Mouse (Mus musculus) liver, embryonic 11.5 days (tissue): ENCODE measurements around the gene Hmgcs2. TPM values are rescaled to one million over a fixed set of nuclear protein-coding genes. Genes with fewer than 3 reads are reported as not detected.
A peak's percentile ranks its signal among the peaks of the same experiment; 100 is the strongest.

Experiments used
- ATAC-seq: fragments of 200-750 bp; cut with Nextera tagmentation; replicated peaks from 2 replicates; pipeline ENCODE4 v1.8.0; 2017; ENCODE audit warnings: moderate number of reproducible peaks, mild to moderate bottlenecking, moderate TSS enrichment, moderate library complexity; ENCODE audit not compliant: low FRiP score
- DNase-seq: peaks from one replicate; pipeline ENCODE4 v3.0.0-alpha.2; 2017; ENCODE audit warnings: low spot score
- H3K27ac ChIP-seq: fragments of 300-500 bp; sonication (generic); 2 replicates; pipeline ENCODE4 v1.5.1; 2014; ENCODE audit warnings: mild to moderate bottlenecking, low read depth, low read length, control low read depth
- H3K27me3 ChIP-seq: fragments of 300-500 bp; sonication (generic); replicated peaks from 2 replicates; pipeline ENCODE4 v1.6.1; 2014; ENCODE audit warnings: low read length, mixed read lengths; ENCODE audit not compliant: control insufficient read depth, insufficient read depth
- H3K36me3 ChIP-seq: fragments of 300-500 bp; sonication (generic); 2 replicates; pipeline ENCODE4 v1.6.1; 2014; ENCODE audit warnings: mild to moderate bottlenecking, low read length, moderate library complexity, mixed read lengths; ENCODE audit not compliant: control insufficient read depth, insufficient read depth
- H3K4me1 ChIP-seq: fragments of 300-500 bp; sonication (generic); replicated peaks from 2 replicates; pipeline ENCODE4 v1.6.1; 2014; ENCODE audit warnings: low read length, mixed read lengths; ENCODE audit not compliant: control insufficient read depth, insufficient read depth
- H3K4me2 ChIP-seq: fragments of 300-500 bp; sonication (generic); 2 replicates; pipeline ENCODE4 v1.6.1; 2014; ENCODE audit warnings: mild to moderate bottlenecking, control low read depth, moderate library complexity
- H3K4me3 ChIP-seq: fragments of 300-500 bp; sonication (generic); 2 replicates; pipeline ENCODE4 v1.5.1; 2014; ENCODE audit warnings: low read depth, low read length, control low read depth
- H3K9ac ChIP-seq: fragments of 300-500 bp; sonication (generic); 2 replicates; pipeline ENCODE4 v1.6.1; 2014; ENCODE audit warnings: low read depth, low read length, control low read depth
- H3K9me3 ChIP-seq: fragments of 300-500 bp; sonication (generic); 2 replicates; pipeline ENCODE4 v1.6.1; 2016; ENCODE audit warnings: low read length, inconsistent platforms, mixed read lengths; ENCODE audit not compliant: control insufficient read depth
- WGBS: fragments of 180-500 bp; shearing (Covaris S2); extraction: QIAGEN DNeasy Blood & Tissue Kit; methylation state at CpG from one replicate; pipeline ENCODE4 v1.1.7; 2014; 5-methylcytosine and 5-hydroxymethylcytosine counted together
- polyA plus RNA-seq: library from polyadenylated mRNA; unstranded; fragments of >200 nt; fragmentation: Nextera tagmentation; extraction: Ambion mirVana; gene quantifications from 2 replicates; pipeline ENCODE4 v1.2.1, GENCODE M21; 2014

The Hmgcs2 gene
- polyA plus RNA-seq, 1 experiment from 2014 or later, result 29.9 TPM

- H3K4me2 ChIP-seq, result no peak overlapping the region
- 89% methylated on average over 9 of the region's 9 CpGs for WGBS
- no peak overlapping the region for H3K9ac ChIP-seq
- H3K4me1 ChIP-seq, result no peaks in the 10 kb centered on the region
- ATAC-seq (no peak), DNase-seq (no peak)
- H3K27me3 ChIP-seq, result no peaks in the 10 kb centered on the region
- no peaks in the 10 kb centered on the region for H3K9me3 ChIP-seq
- no peaks in the 10 kb centered on the region; the same call in 1 of the 2 replicates for H3K36me3 ChIP-seq
- no peak overlapping the region for H3K27ac ChIP-seq
- no peak overlapping the region for H3K4me3 ChIP-seq
These were observed 10.8 kb downstream of the Hmgcs2 start for GRCm38 (mm10) chr3:98291044-98291443.

GRCm38 (mm10) chr3:98295965-98296364 lies 15.7 kb downstream of the Hmgcs2 start:
- Histone ChIP-seq H3K4me1 (no peaks in the 10 kb centered on the region), H3K4me3 (no peak overlapping the region), H3K36me3 (no peaks in the 10 kb centered on the region; the same call in 1 of the 2 replicates), H3K9ac (no peak overlapping the region), H3K9me3 (no peaks in the 10 kb centered on the region), H3K27ac (no peak overlapping the region), H3K27me3 (no peaks in the 10 kb centered on the region), H3K4me2 (no peak overlapping the region)
- DNase-seq, result no peak
- no peak for ATAC-seq
- WGBS, result 69% methylated on average over 10 of the region's 10 CpGs

- Histone ChIP-seq H3K27ac (no peak overlapping the region), H3K9ac (no peak overlapping the region), H3K27me3 (no peaks in the 10 kb centered on the region), H3K36me3 (no peaks in the 10 kb centered on the region), H3K4me3 (no peak overlapping the region), H3K4me1 (no peaks in the 10 kb centered on the region), H3K9me3 (no peaks in the 10 kb centered on the region), H3K4me2 (no peak overlapping the region)
- WGBS, result 56% methylated on average over 1 of the region's 1 CpGs
- no peak for ATAC-seq
- no peak for DNase-seq
These were observed 19.3 kb downstream of the Hmgcs2 start for GRCm38 (mm10) chr3:98299391-98300100.

- Histone ChIP-seq H3K27ac (no peak overlapping the region), H3K4me1 (no peaks in the 10 kb centered on the region), H3K4me3 (no peak overlapping the region), H3K9me3 (no peaks in the 10 kb centered on the region), H3K4me2 (no peak overlapping the region), H3K9ac (no peak overlapping the region), H3K27me3 (no peaks in the 10 kb centered on the region), H3K36me3 (no peaks in the 10 kb centered on the region)
- ATAC-seq (no peak), DNase-seq (no peak)
- WGBS, result 65% methylated on average over 4 of the region's 4 CpGs
These were observed 20.0 kb downstream of the Hmgcs2 start for GRCm38 (mm10) chr3:98300266-98300665.

- DNase-seq (no peak), ATAC-seq (no peak)
- Histone ChIP-seq H3K9me3 (no peaks in the 10 kb centered on the region), H3K27me3 (no peaks in the 10 kb centered on the region), H3K4me1 (no peaks in the 10 kb centered on the region), H3K4me2 (no peak overlapping the region), H3K36me3 (no peaks in the 10 kb centered on the region), H3K4me3 (no peak overlapping the region), H3K9ac (no peak overlapping the region), H3K27ac (no peak overlapping the region)
- 87% methylated on average over 3 of the region's 3 CpGs for WGBS
These were observed 21.5 kb downstream of the Hmgcs2 start for GRCm38 (mm10) chr3:98301761-98302160.

- no peak overlapping the region for H3K27ac ChIP-seq
- no peak for DNase-seq
- no peak overlapping the region for H3K9ac ChIP-seq
- no peak overlapping the region for H3K4me2 ChIP-seq
- H3K36me3 ChIP-seq, result no peaks in the 10 kb centered on the region
- no peak overlapping the region for H3K4me3 ChIP-seq
- H3K4me1 ChIP-seq, result no peaks in the 10 kb centered on the region
- no peaks in the 10 kb centered on the region; the same call in 1 of the 2 replicates for H3K9me3 ChIP-seq
- H3K27me3 ChIP-seq, result no peaks in the 10 kb centered on the region
- ATAC-seq, result no peak
- 87% methylated on average over 6 of the region's 6 CpGs for WGBS
These were observed 28.4 kb downstream of the Hmgcs2 start for GRCm38 (mm10) chr3:98308606-98309005.

- no peaks in the 10 kb centered on the region; the same call in 1 of the 2 replicates for H3K9me3 ChIP-seq
- H3K4me1 ChIP-seq, result no peaks in the 10 kb centered on the region
- H3K4me2 ChIP-seq, result no peak overlapping the region
- no peaks in the 10 kb centered on the region for H3K27me3 ChIP-seq
- H3K27ac ChIP-seq, result no peak overlapping the region
- H3K4me3 ChIP-seq, result no peak overlapping the region
- no peaks in the 10 kb centered on the region for H3K36me3 ChIP-seq
- H3K9ac ChIP-seq, result no peak overlapping the region
- DNase-seq, result no peak
- WGBS, result 81% methylated on average over 1 of the region's 1 CpGs
- ATAC-seq, result no peak
These were observed 30.2 kb downstream of the Hmgcs2 start for GRCm38 (mm10) chr3:98310456-98310855.

GRCm38 (mm10) chr3:98312867-98313266 lies 32.6 kb downstream of the Hmgcs2 start:
- no peak overlapping the region for H3K4me2 ChIP-seq
- H3K27me3 ChIP-seq, result no peaks in the 10 kb centered on the region
- 37% methylated on average over 6 of the region's 7 CpGs for WGBS
- H3K9me3 ChIP-seq, result no peaks in the 10 kb centered on the region; the same call in 1 of the 2 replicates
- H3K27ac ChIP-seq, result no peak overlapping the region
- H3K4me1 ChIP-seq, result no peaks in the 10 kb centered on the region
- peaks cover 10% of the 10 kb centered on the region; the same call in 1 of the 2 replicates for H3K36me3 ChIP-seq
- ATAC-seq (0 out of 2 replicates have a peak, but pooled peaks have one; percentile 26), DNase-seq (no peak)
- no peak overlapping the region for H3K9ac ChIP-seq
- H3K4me3 ChIP-seq, result no peak overlapping the region
